Mouse (Mus musculus) spleen, adult 12 weeks (tissue): Measurements from ENCODE around the gene Nudt17.
"Not testable (repeated sequence)": the region's sequence is repeated elsewhere in the genome, so short reads cannot be mapped to it uniquely, and the experiment has no call there.

Experiments
- DNase-seq: peaks from one replicate; pipeline ENCODE4 v3.0.0; 2022; ENCODE audit warnings: low spot score

The Nudt17 gene

GRCm38 (mm10) chr3:96701003-96701402 is 7.4 kb downstream of the Nudt17 start:
- no peak for DNase-seq

- DNase-seq: no peak
Measured at GRCm38 (mm10) chr3:96700376-96700775, 8.0 kb downstream of the Nudt17 start.

GRCm38 (mm10) chr3:96698993-96699690 is 9.2 kb downstream of the Nudt17 start:
- DNase-seq: no peak

- peak; percentile 84 for DNase-seq
Measured at GRCm38 (mm10) chr3:96696766-96697732, 11.3 kb downstream of the Nudt17 start.

GRCm38 (mm10) chr3:96696198-96696765 is 12.1 kb downstream of the Nudt17 start, which contains the start of gene Pias3:
TSS of gene Pias3 (plus strand) at chr3:96696384.
- DNase-seq: peak; percentile 65

- DNase-seq: no peak
Measured at GRCm38 (mm10) chr3:96693579-96693978, 14.8 kb downstream of the Nudt17 start.

GRCm38 (mm10) chr3:96692506-96692905 is 15.9 kb downstream of the Nudt17 start:
- DNase-seq: no peak

GRCm38 (mm10) chr3:96690298-96690697 is 18.1 kb downstream of the Nudt17 start:
- DNase-seq: no peak

- no peak for DNase-seq
Measured at GRCm38 (mm10) chr3:96688854-96689253, 19.5 kb downstream of the Nudt17 start.

GRCm38 (mm10) chr3:96686057-96686456 is 22.3 kb downstream of the Nudt17 start:
- DNase-seq: not testable (repeated sequence)

GRCm38 (mm10) chr3:96684822-96685156 is 23.6 kb downstream of the Nudt17 start:
- DNase-seq: no peak

GRCm38 (mm10) chr3:96684151-96684821 is 24.1 kb downstream of the Nudt17 start:
- DNase-seq: no peak

- no peak for DNase-seq
Measured at GRCm38 (mm10) chr3:96683496-96683895, 24.9 kb downstream of the Nudt17 start.

GRCm38 (mm10) chr3:96680269-96680956 is 27.9 kb downstream of the Nudt17 start:
- no peak for DNase-seq

GRCm38 (mm10) chr3:96679159-96679674 is 29.1 kb downstream of the Nudt17 start:
- no peak for DNase-seq

GRCm38 (mm10) chr3:96678456-96678855 is 29.9 kb downstream of the Nudt17 start:
- DNase-seq: no peak

- DNase-seq: no peak
Measured at GRCm38 (mm10) chr3:96675690-96676089, 32.7 kb downstream of the Nudt17 start.

- no peak for DNase-seq
Measured at GRCm38 (mm10) chr3:96675171-96675570, 33.2 kb downstream of the Nudt17 start.

- no peak for DNase-seq
Measured at GRCm38 (mm10) chr3:96674442-96674841, 33.9 kb downstream of the Nudt17 start.

- DNase-seq: no peak
Measured at GRCm38 (mm10) chr3:96673514-96673913, 34.8 kb downstream of the Nudt17 start.

GRCm38 (mm10) chr3:96671519-96671918 is 36.8 kb downstream of the Nudt17 start:
- no peak for DNase-seq
